Mouse (Mus musculus) stomach, postnatal 0 days (tissue): ENCODE results near the gene Tenm4. TPM values are rescaled to one million over a fixed set of nuclear protein-coding genes. Genes with fewer than 3 reads are reported as not detected.

Source experiments
- ATAC-seq: fragments of 200-750 bp; cut with Nextera tagmentation; 2 replicates; pipeline ENCODE4 v1.8.0; 2017; ENCODE audit not compliant: low FRiP score, low TSS enrichment
- DNase-seq: peaks from one replicate; pipeline ENCODE4 v3.0.0-alpha.2; 2016; ENCODE audit warnings: low spot score
- H3K27ac ChIP-seq: fragments of 300-500 bp; sonication (generic); replicated peaks from 2 replicates; pipeline ENCODE4 v1.5.1; 2014; ENCODE audit warnings: mild to moderate bottlenecking, control low read depth
- H3K27me3 ChIP-seq: fragments of 300-500 bp; sonication (generic); 2 replicates; pipeline ENCODE4 v1.6.1; 2014; ENCODE audit warnings: low read length; ENCODE audit not compliant: control insufficient read depth, insufficient read depth
- H3K36me3 ChIP-seq: fragments of 300-500 bp; sonication (generic); 2 replicates; pipeline ENCODE4 v1.6.1; 2014; ENCODE audit warnings: low read length, mixed read lengths; ENCODE audit not compliant: control insufficient read depth, insufficient read depth
- H3K4me1 ChIP-seq: fragments of 300-500 bp; sonication (generic); replicated peaks from 2 replicates; pipeline ENCODE4 v1.6.1; 2014; ENCODE audit warnings: antibody characterized with exemption; ENCODE audit not compliant: control insufficient read depth, insufficient read depth
- H3K4me2 ChIP-seq: fragments of 300-500 bp; sonication (generic); replicated peaks from 2 replicates; pipeline ENCODE4 v1.6.1; 2014; ENCODE audit warnings: low read depth, mild to moderate bottlenecking, control low read depth, moderate library complexity
- H3K4me3 ChIP-seq: fragments of 300-500 bp; sonication (generic); 2 replicates; pipeline ENCODE4 v1.5.1; 2014; ENCODE audit warnings: low read depth, low read length, control low read depth
- H3K9ac ChIP-seq: fragments of 300-500 bp; sonication (generic); 2 replicates; pipeline ENCODE4 v1.6.1; 2014; ENCODE audit warnings: mild to moderate bottlenecking, low read length, control low read depth, mixed read lengths
- H3K9me3 ChIP-seq: fragments of 300-500 bp; sonication (generic); 2 replicates; pipeline ENCODE4 v1.6.1; 2016; ENCODE audit warnings: low read length; ENCODE audit not compliant: control insufficient read depth
- CTCF ChIP-seq: IDR thresholded peaks from 2 replicates; pipeline ENCODE4 v1.5.1; 2016; ENCODE audit warnings: antibody characterized with exemption, low read depth, mild to moderate bottlenecking, moderate library complexity
- EP300 ChIP-seq: optimal IDR thresholded peaks from 2 replicates; pipeline ENCODE3; 2016; ENCODE audit warnings: antibody characterized with exemption
- WGBS: fragments of 180-500 bp; shearing (Covaris S2); extraction: QIAGEN DNeasy Blood & Tissue Kit; methylation state at CpG from one replicate; pipeline ENCODE4 v1.1.7; 2014; 5-methylcytosine and 5-hydroxymethylcytosine counted together
- polyA plus RNA-seq: library from polyadenylated mRNA; unstranded; fragments of >200 nt; fragmentation: Nextera tagmentation; extraction: Ambion mirVana; gene quantifications from 2 replicates; pipeline ENCODE4 v1.2.1, GENCODE M21; 2015

The Tenm4 gene
- polyA plus RNA-seq, 1 experiment from 2014 or later = 7.2 TPM

- Histone ChIP-seq H3K27ac (no peak overlapping the region), H3K4me2 (no peak overlapping the region), H3K9me3 (no peaks in the 10 kb centered on the region), H3K27me3 (no peaks in the 10 kb centered on the region), H3K9ac (no peak overlapping the region), H3K4me3 (no peak overlapping the region), H3K36me3 (no peaks in the 10 kb centered on the region), H3K4me1 (no peaks in the 10 kb centered on the region)
- TF ChIP-seq CTCF = no peak
- 53% methylated on average over 8 of the region's 8 CpGs for WGBS
- ATAC-seq (no peak), DNase-seq (no peak)
These were observed 578.7 kb downstream of the Tenm4 start for GRCm38 (mm10) chr7:96749753-96750152.

- no peaks in the 10 kb centered on the region for H3K4me1 ChIP-seq
- no peak overlapping the region for H3K9ac ChIP-seq
- ATAC-seq (no peak), DNase-seq (no peak)
- no peak overlapping the region for H3K27ac ChIP-seq
- no peak overlapping the region for H3K4me3 ChIP-seq
- no peaks in the 10 kb centered on the region for H3K36me3 ChIP-seq
- no peaks in the 10 kb centered on the region for H3K27me3 ChIP-seq
- TF ChIP-seq CTCF (no peak), EP300 (no peak)
- H3K4me2 ChIP-seq = no peak overlapping the region
- 75% methylated on average over 2 of the region's 2 CpGs for WGBS
- H3K9me3 ChIP-seq = no peaks in the 10 kb centered on the region
These were observed 580.2 kb downstream of the Tenm4 start for GRCm38 (mm10) chr7:96751236-96751635.

- 96% methylated on average over 2 of the region's 2 CpGs for WGBS
- Histone ChIP-seq H3K9ac (no peak overlapping the region), H3K4me1 (no peaks in the 10 kb centered on the region), H3K27ac (no peak overlapping the region), H3K4me2 (no peak overlapping the region), H3K9me3 (no peaks in the 10 kb centered on the region), H3K4me3 (no peak overlapping the region), H3K27me3 (no peaks in the 10 kb centered on the region), H3K36me3 (no peaks in the 10 kb centered on the region)
- ATAC-seq = no peak
- no peak for DNase-seq
- no peak for TF ChIP-seq CTCF
- TF ChIP-seq EP300 = no peak
These were observed 581.7 kb downstream of the Tenm4 start for GRCm38 (mm10) chr7:96752776-96753175.

GRCm38 (mm10) chr7:96753335-96754095, 582.5 kb downstream of the Tenm4 start:
- DNase-seq (no peak), ATAC-seq (no peak)
- H3K9ac ChIP-seq = no peak overlapping the region
- no peaks in the 10 kb centered on the region for H3K27me3 ChIP-seq
- no peak overlapping the region for H3K27ac ChIP-seq
- WGBS = 61% methylated on average over 4 of the region's 4 CpGs
- TF ChIP-seq CTCF (peak; percentile 15; the same call in 1 of the 2 replicates), EP300 (no peak)
- H3K9me3 ChIP-seq = no peaks in the 10 kb centered on the region
- no peaks in the 10 kb centered on the region for H3K36me3 ChIP-seq
- no peak overlapping the region for H3K4me2 ChIP-seq
- no peaks in the 10 kb centered on the region for H3K4me1 ChIP-seq
- H3K4me3 ChIP-seq = no peak overlapping the region

GRCm38 (mm10) chr7:96754175-96754574, 583.1 kb downstream of the Tenm4 start:
- Histone ChIP-seq H3K4me3 (no peak overlapping the region), H3K27ac (no peak overlapping the region), H3K27me3 (no peaks in the 10 kb centered on the region), H3K36me3 (no peaks in the 10 kb centered on the region), H3K9ac (no peak overlapping the region), H3K4me2 (no peak overlapping the region), H3K4me1 (no peaks in the 10 kb centered on the region), H3K9me3 (no peaks in the 10 kb centered on the region)
- TF ChIP-seq EP300 (no peak), CTCF (no peak)
- ATAC-seq = no peak
- DNase-seq = no peak
- WGBS = 64% methylated on average over 12 of the region's 12 CpGs

- no peaks in the 10 kb centered on the region for H3K4me1 ChIP-seq
- H3K27me3 ChIP-seq = no peaks in the 10 kb centered on the region
- H3K27ac ChIP-seq = peak overlapping the region; percentile 50; the same call in 1 of the 2 replicates
- no peak overlapping the region for H3K4me3 ChIP-seq
- no peak for DNase-seq
- H3K36me3 ChIP-seq = no peaks in the 10 kb centered on the region
- 43% methylated on average over 12 of the region's 12 CpGs for WGBS
- H3K9ac ChIP-seq = no peak overlapping the region
- peak; percentile 70; the same call in 1 of the 2 replicates for ATAC-seq
- H3K9me3 ChIP-seq = no peaks in the 10 kb centered on the region
- TF ChIP-seq CTCF (no peak), EP300 (no peak)
- H3K4me2 ChIP-seq = no peak overlapping the region
These were observed 584.5 kb downstream of the Tenm4 start for GRCm38 (mm10) chr7:96755459-96756094.
